Mouse (Mus musculus) R1 (cell line): ENCODE data around the gene Uba1.

ENCODE experiments used
- DNase-seq: peaks from one replicate; pipeline ENCODE4 v3.0.0-alpha.2; 2018; ENCODE audit warnings: low read depth, low spot score

Gene Uba1

DNA sequence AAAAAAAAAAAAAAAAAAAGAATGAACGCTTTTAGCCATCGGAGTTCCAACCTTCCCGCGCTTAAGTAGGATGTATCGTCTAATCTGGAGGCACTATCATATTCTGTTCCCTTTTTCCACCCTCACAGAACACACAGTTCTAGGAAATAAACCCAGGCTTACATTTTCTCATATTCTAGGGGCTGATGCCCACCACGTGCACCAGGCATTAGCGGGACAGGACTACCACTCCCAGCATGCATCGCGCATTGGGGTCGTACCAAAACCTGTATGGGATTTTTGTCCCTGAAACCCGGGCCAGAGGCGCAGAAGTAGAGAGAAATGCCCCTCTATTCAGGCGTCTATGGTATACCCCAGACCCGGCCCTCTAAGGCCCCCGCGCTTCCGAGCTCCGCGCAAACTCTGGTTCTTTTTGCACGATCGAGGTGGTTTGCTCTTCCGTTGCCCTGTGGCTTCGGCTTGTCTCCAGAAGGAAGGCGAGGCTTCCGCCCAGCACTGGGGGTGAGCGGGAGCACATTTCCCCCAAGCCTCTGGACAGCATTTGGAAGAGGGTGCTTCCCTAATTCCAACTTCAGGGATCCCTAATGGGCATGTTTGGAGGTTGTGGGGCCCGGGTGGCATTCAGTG is at the start of gene Uba1:
Gene Uba1, plus strand, starts transcription at position 301 of the 627 bp plus-strand sequence.
- DNase-seq, result peak; percentile 95

DNA sequence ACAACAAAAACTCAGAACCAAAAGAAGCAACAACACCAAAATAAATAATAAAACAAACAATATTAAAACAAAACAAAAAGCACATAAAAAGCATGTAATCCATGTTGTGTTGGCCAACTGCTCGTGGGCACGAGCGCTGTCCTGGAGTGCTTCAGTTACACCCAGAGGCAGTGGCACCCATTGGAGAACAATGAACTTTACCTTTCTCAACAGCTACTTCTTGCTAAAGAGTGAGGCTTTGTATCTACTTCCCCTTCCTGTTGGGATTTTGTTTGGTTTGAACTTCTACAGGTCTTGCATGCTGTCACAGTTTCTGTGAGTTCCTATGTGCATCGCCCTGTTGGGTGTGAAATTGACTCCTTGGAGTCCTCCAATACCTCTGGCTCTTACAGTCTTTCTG is 49.6 kb upstream of the Uba1 start:
- no peak for DNase-seq

DNA sequence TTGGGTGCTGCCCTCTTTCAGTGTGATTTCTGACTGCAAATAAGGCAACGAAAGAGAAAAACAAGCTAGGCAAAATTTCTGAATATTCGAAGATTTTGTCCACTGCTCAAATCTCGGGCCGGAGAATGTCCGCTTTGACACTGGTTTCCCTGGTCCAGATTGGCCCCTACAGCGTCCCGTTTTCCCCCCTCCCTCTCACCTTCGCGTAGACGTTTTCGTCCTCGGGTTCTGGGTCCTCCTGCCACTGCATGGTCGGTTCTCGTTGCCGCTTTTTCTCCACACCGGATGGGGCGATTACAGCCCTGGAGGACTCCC is 41.3 kb upstream of the Uba1 start:
- DNase-seq, result no peak

DNA sequence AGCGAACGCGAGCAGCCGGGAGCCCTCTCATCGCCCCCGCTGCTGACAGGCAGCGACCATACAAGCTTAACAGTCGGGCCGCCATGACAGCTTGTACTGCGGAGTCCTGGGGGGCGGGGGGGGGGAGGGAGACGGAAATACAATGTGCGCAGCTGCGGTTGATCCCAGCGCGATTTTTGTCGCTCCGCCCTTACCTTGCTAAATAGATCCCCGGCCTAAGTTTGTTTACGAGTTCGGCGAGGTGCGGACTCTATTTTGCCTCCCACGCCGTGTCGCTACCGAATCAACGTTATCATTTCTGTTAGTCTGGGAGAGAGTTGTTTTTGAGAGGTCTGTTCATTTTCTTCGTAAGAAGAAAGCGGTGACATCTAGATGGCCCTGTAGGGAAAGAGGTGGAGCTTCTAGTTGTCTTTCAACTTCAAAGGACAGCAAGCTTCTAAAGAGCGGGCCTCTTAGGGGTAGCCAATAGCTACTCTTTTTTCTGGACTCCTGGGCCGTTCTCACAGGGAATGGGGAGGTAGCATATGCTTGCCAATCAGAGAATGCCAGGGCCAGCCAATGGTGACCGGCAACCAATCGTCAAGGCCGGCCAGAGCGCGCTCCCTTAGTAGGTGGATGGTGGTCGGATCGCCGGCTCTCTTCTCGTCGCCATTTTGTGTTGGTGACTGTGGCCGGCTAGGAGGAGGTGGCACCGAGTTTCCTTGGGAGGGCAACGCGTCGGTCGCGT is 40.8 kb upstream of the Uba1 start, which contains the start of the genes Rbm10 and Ndufb11:
Gene Rbm10, plus strand, starts transcription at position 328 of the 727 bp plus-strand sequence.
Gene Ndufb11, minus strand, starts transcription at position 444 of the 727 bp plus-strand sequence.
- DNase-seq, result peak; percentile 93

DNA sequence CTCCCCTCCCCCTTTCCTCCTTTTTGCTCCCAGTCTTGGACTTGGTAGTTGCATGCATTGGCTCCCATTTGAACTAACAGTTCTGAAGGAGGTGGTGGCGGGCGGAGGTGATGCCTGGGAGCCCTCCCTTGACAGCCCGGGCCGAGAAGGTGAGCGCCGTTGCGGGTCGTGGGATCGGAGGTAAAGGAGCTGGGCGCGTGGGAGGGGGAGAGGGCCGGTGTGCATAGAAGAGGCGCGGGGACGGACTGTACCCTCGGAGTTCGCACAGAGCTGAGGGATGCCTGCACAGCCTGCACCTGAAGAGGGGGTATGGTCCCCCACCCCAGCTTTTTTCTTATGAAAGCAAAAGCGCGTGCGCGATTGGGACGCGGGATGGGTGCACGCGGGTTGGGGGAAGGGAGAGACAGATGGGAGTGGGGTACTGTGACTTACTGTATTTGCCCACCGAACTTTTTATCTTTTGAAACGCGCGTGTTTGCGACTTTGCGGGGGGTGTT is 40.2 kb upstream of the Uba1 start:
- DNase-seq, result peak; percentile 48

DNA sequence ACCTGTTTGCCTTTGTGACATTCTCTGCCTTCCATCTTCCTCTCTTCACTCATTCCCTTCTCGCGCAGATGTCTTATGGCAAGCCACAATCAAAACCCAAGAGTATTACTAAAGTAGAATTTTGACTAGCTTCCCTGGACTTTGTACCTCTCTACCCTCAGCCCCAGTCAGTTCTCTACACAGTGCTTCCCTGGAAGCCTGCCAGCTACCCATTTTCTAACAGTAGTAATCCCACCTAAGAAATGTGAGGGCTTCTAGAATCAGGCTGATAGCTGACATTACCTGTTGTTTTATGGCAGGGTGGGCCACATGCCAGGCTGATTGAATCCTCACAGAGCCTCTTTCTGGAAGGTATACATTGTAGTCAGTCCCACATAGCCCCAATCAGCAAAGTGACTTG is 20.0 kb upstream of the Uba1 start:
- no peak for DNase-seq

DNA sequence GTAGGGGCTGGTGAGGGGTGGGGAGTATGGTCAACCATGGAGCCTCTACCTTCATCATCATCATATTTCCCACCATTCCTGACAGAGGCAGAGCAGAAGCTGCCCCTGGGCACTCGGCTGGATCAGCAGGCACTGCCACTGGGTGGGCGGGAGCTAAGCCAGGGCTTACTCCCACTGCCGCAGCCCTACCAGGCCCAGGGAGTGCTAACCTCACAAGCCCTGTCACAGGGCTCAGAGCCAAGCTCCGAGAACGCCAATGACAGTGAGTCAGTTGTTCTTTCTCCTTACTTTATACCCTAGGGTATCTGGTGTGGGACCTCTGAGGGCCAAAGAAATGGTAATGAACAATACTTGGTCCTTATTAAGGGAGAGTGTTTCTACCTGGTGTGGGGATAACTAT is 13.3 kb upstream of the Uba1 start:
- no peak for DNase-seq

DNA sequence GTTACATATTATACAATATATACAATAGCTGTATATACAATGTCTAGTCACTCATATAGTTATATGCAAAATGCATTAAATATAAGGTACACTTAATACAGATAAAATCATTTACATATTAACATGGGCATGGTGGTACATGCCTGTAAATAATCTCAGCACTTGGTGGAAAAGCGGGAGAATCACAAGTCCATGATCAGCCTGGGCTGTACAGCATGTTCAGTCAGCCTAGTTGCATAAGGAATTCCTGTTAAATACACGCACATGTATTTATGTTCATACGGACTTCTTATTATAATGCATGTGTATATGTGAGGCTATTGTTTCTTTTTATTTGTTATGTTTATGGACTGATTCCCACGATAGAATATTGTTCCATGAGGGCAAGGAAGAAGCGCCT is 533 bp upstream of the Uba1 start:
- DNase-seq, result no peak

DNA sequence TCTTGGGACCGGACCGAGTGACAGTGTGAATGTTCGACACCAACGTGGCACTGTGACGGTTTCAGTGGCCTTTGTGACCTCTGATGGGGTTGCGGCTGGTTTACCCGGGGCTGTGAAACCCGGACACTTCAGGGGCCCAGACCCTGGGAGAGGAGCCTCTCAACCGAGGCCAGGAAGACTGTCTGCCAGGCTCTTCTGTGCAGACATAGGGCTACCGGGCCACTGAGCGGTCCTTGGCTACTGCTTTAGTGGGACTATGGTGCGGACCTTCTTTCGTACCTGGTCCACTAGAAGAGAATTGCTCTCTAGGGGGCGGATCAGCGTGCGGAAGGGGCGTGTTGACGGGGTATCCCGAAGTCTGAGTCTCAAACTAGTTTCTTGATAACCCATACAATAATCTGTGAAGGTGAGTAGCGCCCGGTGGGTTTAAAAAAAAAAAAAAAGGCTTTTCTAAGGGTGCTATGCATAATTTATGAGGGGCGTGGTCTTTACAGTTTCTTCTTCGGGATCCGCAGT is 823 bp downstream of the Uba1 start:
- peak; percentile 54 for DNase-seq

DNA sequence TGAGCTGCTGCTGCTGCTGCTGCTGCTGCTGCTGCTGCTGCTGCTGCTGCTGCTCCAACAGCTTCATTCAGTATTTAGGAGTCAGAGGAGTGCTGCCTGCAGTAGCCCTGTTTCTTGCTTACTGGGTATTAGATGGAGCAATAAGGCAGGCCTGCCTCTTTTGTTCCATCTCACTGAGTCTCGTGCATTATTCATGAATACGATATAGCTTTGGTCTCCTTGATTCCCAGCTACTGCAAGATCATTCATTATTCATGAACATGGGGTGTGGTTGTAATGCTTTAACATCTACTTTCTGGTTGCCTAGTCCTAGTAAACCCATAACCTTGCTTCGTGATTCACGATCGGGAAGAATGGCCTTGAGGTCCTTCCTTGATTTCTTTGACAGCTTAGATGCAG is 4.2 kb downstream of the Uba1 start:
- no peak for DNase-seq

DNA sequence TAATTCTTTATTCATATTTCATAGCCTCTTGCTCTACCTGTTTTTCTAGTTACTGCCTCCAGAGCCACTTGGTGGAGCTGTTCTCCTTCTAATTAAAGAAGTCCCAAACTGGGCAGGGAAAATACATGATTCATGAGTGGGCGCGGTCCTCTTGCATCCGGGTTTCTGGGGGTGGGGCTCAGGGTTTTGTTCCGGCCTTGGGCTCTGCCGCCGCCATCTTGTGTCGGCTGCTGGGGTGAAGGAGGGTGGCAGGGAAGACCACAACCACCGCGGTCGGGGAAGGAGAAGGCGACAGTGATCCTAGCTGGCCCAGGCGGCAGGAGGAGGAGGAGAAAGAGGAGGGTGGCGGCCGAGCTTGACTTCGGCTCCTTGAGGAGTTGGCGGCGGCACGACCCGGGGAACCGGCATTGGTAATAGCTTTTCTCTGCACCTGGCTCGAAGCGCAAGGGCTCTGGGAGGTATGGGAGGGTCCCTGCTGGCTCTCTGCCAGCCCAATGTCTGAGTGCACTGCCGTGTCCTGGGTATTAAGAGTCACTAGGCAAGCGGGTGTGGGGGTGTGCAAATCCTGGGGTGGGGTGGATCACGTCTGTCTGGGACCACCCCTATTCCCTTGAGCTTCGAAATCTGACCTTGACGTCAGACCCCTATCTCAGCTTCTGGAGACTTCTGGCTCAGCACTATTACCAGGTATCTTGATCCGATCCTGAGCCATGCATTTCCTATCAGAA is 4.8 kb downstream of the Uba1 start:
- DNase-seq, result peak; percentile 95

DNA sequence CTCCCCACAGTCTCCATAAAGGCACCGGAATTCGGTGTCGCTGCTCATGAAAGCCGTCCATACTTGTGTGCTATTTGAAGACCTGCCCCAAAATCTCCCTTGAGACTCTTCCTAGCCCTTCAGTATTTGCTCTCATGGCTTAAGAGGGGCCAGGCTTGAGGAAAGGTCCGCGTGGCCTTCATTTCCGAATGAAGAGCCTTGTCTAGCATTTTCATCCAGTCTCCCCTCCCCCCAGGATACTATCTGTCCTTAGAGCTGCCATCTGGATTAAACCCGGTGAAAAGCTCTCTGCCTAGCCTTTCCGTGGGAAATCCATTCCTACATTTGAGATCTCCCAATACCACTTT is 5.3 kb downstream of the Uba1 start:
- no peak for DNase-seq

DNA sequence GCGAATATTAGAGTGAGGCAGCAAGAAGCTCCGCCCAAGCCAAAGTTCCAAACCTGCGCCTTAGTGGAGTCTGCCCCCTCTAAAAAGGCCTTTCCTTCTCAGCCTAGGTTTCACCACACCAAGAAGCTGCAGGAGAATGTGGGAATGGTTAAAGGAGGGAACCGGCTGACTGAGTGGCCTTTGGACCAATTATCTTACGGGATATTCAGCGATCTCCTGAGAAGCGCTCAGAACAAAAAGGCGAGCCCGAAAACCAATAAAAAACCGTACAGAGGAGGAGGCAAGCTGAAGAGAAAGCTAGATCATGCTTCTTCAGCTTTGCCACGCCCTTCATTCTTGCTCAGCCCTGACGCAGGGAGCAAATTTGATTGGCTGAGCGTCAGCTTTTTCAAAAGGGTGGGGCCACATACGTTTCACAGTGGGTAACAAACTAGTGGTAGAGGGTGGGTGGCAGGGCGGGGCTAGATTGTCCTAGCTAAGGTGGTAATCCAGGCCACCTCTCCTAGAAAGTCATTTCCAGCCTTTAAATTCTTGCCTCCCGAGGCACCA is 29.5 kb downstream of the Uba1 start, which contains the start of gene Cdk16:
Gene Cdk16, plus strand, starts transcription at position 436 of the 549 bp plus-strand sequence.
- peak; percentile 97 for DNase-seq

DNA sequence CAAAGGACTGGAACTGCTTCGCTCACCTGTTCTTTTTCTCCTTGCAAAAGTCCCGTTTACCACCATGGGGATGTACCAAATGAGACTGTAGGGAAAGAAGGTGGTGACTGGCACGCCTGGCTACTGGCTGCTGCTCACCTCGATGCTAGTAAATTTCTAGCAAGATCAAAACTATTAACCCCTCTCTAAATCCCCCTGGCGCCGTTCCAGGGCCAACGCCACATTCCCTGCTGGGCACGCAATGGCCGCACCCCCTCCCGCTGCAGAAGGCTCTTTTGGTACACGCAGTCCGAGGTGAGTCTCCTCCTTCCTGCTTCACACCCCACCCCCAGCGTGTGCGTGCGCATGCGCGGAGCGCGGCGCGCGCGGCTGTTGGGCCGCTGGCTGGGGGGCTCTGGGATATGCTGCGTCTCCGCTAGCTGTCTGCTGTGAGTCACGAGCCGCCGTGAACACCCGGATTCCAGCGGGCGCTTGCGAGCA is 30.0 kb downstream of the Uba1 start:
- peak; percentile 89 for DNase-seq

DNA sequence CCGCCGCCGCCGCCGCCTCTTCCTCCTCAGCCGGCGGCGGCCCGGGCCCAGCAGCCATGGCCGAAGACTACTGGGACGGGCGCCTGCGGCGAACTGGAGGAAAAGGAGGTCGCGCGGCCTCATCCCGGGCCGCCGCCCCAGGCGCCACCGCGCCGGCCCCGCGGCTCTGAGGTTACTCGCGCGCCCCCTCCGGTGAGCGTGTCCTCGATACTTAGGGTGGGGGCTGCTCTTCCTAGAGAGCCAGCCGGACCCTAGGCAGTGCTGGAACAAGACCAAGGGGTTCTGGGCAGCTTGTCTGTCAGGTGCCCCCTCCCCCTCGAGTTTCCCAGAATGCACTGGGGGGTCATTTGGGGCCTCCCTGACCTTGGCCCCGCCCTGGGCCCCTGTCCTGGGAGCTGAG is 30.5 kb downstream of the Uba1 start:
- DNase-seq, result peak; percentile 84

DNA sequence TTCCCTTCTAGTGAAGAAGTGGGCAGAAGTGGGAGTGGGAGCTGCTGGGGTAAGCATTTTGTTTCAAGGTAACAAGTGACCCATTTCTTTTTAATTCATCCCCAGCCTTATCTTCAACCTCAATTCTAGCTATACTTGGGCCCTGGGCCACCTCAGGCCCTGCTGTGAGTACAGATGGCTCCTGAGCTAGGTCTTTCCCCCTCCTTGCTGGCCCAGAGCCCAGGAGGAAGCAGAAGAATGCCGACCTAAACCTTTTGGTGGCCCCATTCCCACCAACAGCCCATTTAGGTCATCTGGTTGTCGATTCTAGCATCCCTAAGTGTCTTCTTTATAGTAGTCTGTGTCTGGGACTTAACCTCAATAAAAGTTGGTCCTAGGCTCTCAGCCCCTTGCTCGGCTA is 33.4 kb downstream of the Uba1 start:
- DNase-seq, result no peak

DNA sequence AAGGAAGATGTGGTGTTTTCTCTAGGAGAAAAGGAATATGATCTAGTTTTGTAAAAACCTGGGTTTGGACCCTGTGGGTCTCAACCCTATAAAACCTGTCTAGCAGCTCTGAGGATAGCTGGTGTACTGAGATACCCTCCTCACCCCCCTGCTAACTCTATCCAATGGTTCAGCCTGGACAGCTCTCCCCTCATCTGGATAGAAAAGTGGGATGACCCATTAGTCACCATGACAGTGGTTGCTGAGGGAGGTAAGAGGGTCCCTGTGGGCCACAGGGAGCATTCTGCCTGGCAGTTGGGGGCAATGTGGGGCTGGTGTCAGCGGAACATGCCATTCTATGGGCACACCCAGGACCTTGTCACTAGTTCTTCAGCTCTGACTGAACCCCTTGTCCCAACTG is 34.5 kb downstream of the Uba1 start:
- peak; percentile 55 for DNase-seq

DNA sequence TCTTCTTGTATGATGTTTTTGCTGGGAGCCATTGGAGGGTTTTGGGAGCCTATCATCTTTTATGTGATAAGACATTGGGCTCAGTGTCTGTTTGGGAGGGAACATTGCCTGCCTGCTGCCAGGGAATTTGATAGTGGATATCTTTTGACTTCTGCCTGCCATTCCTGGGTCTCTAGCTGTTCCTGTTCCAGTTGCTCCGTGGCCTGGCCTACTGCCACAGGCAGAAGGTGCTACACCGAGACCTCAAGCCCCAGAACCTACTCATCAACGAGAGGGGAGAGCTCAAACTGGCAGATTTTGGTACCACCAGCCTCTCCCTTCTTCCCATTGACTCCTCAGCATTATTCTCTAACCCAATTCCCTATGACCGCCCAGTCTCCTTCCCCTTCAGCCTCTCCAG is 37.7 kb downstream of the Uba1 start:
- DNase-seq, result no peak

DNA sequence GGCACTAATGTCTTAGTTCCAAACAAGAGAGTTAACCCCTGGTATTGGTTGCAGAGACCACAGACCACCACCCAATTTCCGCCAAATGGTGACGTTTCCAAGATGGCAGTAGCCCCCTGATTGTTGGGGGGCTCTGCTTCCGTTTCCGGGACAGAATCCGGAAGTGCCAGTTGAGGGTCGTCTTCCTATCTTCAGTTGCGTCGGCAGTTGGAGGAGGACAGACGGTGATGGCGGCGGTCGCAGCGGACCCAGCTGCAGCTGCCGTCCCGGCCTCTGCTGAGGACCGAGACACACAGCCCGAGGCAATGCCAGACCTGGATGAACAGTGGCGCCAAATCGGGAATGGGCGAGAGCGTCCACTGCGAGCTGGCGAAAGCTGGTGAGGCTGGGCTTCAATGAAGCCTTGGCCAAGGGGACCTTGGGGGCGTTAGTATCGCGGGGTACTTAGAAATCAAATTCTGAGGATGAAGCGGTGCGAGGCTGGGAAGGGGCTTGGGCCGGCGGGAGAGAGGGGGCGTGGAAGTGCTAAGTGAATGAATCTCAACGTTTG is 45.7 kb downstream of the Uba1 start, which contains the start of gene Usp11:
Gene Usp11, plus strand, starts transcription at position 166 of the 550 bp plus-strand sequence.
- peak; percentile 62 for DNase-seq

DNA sequence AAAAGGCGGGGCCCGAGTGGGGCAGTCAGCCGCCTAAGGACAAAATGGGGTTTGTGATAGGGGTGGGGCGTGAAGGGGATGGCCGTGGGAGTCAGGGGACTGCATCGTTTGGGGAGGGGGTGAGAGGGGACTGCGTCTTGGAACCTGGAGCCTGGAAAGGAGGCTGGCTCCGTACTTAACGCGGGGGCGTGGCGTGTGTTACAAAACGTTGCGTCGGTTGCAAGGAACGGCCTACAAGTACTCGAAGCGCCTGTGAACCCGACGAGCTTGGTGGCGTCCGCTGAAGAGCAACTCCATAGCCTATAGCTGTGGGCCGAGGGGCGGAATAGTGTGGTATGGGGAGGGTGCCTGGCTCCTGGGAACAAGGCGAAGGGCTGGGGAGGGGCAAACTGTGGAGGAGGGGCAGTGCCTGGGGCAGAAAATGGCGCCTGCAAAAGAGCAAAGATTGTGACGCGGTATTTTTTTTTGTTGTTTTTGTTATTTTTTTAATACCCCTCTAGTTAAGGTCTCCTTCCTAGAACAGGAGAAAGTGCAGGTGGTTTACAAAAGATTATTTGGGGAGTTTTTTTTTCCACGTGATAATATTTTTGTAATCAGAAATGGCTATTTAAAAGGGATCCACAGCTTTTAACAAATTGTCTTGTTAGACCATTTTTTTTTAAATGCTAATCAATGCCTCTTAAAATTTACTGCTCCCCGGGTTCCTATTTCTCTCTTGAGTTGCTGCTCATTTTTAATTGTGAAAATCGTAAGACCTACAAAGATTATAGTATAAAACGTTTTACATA is 46.4 kb downstream of the Uba1 start:
- peak; percentile 95 for DNase-seq

DNA sequence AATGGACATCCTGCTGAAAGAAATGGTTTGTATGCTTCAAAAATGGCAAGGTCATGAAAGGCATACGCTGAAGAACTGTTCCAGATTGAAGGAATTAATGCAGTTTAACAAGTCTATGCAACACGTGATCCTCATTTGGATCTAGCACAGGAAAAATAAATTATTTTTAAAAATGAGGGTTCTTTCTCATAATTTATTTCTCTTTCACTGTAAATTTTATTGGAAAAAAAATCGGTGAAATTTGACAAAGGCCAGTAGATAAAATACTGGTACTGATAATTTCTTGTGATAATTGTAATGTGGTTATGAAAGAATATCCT is 46.9 kb downstream of the Uba1 start:
- DNase-seq, result no peak
